In genomic region chr2:135708796-135709195, GRCm38 (mm10) we compare ENCODE assay signal across 26 mouse cellular contexts. TPM values are rescaled to one million over a fixed set of nuclear protein-coding genes. Genes with fewer than 3 reads are reported as not detected.
DNase-seq lines count a peak whose midpoint lies in the region; ATAC-seq and TF ChIP-seq lines count a peak whose summit lies in the region.
"Had no signal": no experiment of that assay in that cellular context is flagged by ENCODE, and none has a peak within 500 bp of the region (broad histone marks: within the 10 kb centered on the region; RNA-seq: fewer than 3 reads in every experiment).

No protein-coding gene starts in this region.

- ATAC-seq in heart, postnatal 0 days (ENCODE audit: insufficient read depth, low read depth), result no peak
- no peak for ATAC-seq in heart, embryonic 11.5 days (replicated peaks; ENCODE audit: insufficient number of reproducible peaks, low FRiP score, low TSS enrichment)
- ATAC-seq: forebrain, embryonic 13.5 days; hindbrain, embryonic 16.5 days; intestine, embryonic 16.5 days had no signal

- no peak for TF ChIP-seq CTCF in heart, postnatal 0 days (IDR thresholded peaks at IDR 0.05; ENCODE audit: low read depth)
- TF ChIP-seq CTCF in MEL (IDR thresholded peaks at IDR 0.05 in 2 of 3, conservative IDR thresholded peaks at IDR 0.05 in 1 of 3; ENCODE audit: control insufficient read depth in 1 of 3, insufficient read depth in 1 of 3, low read depth in 2 of 3, low read length in 3 of 3, poor library complexity in 1 of 3, severe bottlenecking in 1 of 3), result no peak
- TF ChIP-seq CTCF in brain, embryonic 14.5 days (IDR thresholded peaks at IDR 0.05; ENCODE audit: borderline replicate concordance, extremely low read depth, insufficient read depth, insufficient read length), result no peak

- no peaks in the 10 kb centered on the region for H3K9me3 ChIP-seq in heart, postnatal 0 days (replicated peaks; ENCODE audit: control insufficient read depth, low read length)
- no peaks in the 10 kb centered on the region for H3K9me3 ChIP-seq in heart, embryonic 11.5 days (replicated peaks; ENCODE audit: control insufficient read depth, low read length)
- no peaks in the 10 kb centered on the region for H3K9me3 ChIP-seq in MEL (replicated peaks; ENCODE audit: insufficient read depth, low read length)
- H3K9me3 ChIP-seq: embryonic facial prominence, embryonic 12.5 days; forebrain, embryonic 13.5 days; heart, embryonic 10.5 days; hindbrain, embryonic 10.5 days; limb, embryonic 12.5 days had no signal

- H3K36me3 ChIP-seq in heart, postnatal 0 days (replicated peaks; ENCODE audit: control insufficient read depth, insufficient read depth, low read length), result no peaks in the 10 kb centered on the region
- H3K36me3 ChIP-seq in heart, embryonic 11.5 days (ENCODE audit: control insufficient read depth, insufficient read depth, low read length), result no peaks in the 10 kb centered on the region
- peaks cover 0 to 43% of the 10 kb centered on the region in 2 experiments; a peak in 2 of 4 replicates for H3K36me3 ChIP-seq in MEL (ENCODE audit: control insufficient read depth in 1 of 2, insufficient read depth in 2 of 2, low read length in 2 of 2)
- H3K36me3 ChIP-seq: embryonic facial prominence, embryonic 12.5 days; G1E; heart, embryonic 10.5 days; hindbrain, embryonic 10.5 days; limb, embryonic 12.5 days had no signal

- no peak overlapping the region for H3K9ac ChIP-seq in heart, postnatal 0 days (replicated peaks; ENCODE audit: low read depth, low read length)
- no peak overlapping the region for H3K9ac ChIP-seq in heart, embryonic 11.5 days (ENCODE audit: low read depth, low read length)
- H3K9ac ChIP-seq in MEL (ENCODE audit: control insufficient read depth, low read depth, low read length, poor library complexity, severe bottlenecking), result no peak overlapping the region
- H3K9ac ChIP-seq: embryonic facial prominence, embryonic 12.5 days; forebrain, embryonic 13.5 days; limb, embryonic 12.5 days had no signal

- TF ChIP-seq RAD21 in MEL (IDR thresholded peaks at IDR 0.05; ENCODE audit: low read depth, low read length), result no peak

- H3K4me3 ChIP-seq in heart, postnatal 0 days (ENCODE audit: low read depth, low read length), result no peak overlapping the region
- no peak overlapping the region for H3K4me3 ChIP-seq in heart, embryonic 11.5 days (ENCODE audit: low read depth, low read length)
- no peak overlapping the region for H3K4me3 ChIP-seq in MEL (ENCODE audit: control insufficient read depth in 1 of 2, insufficient read depth in 1 of 2, low read depth in 2 of 2, low read length in 2 of 2)
- H3K4me3 ChIP-seq: embryonic facial prominence, embryonic 12.5 days; forebrain, embryonic 13.5 days; heart, embryonic 10.5 days; hindbrain, embryonic 10.5 days; limb, embryonic 12.5 days had no signal

- H3K79me2 ChIP-seq in MEL (ENCODE audit: control insufficient read depth, insufficient read depth, low read length, poor library complexity), result no peaks in the 10 kb centered on the region

- 76% methylated on average over 9 of the region's 9 CpGs for WGBS in heart, postnatal 0 days
- WGBS in heart, embryonic 11.5 days (ENCODE audit: insufficient replicate concordance), result 75% methylated on average over 9 of the region's 9 CpGs

- no peak for TF ChIP-seq EP300 in heart, postnatal 0 days (IDR thresholded peaks at IDR 0.05; ENCODE audit: low read depth)
- no peak for TF ChIP-seq EP300 in MEL (IDR thresholded peaks at IDR 0.05; ENCODE audit: low read depth in 1 of 2, low read length in 2 of 2)

- peak; percentile 36 to 44 for DNase-seq in cerebellum, postnatal 25 days
- no peak for DNase-seq in cerebellum, postnatal 4 days (ENCODE audit: low spot score in 2 of 2)
- DNase-seq in heart, postnatal 0 days (ENCODE audit: low spot score), result no peak
- DNase-seq in MEL (ENCODE audit: low read depth, low spot score), result no peak
- DNase-seq in brain, embryonic 14.5 days (ENCODE audit: low read depth), result peak; percentile 51
- no peak for DNase-seq in adrenal gland, postnatal 14 days
- DNase-seq: adrenal gland, adult 2 months; B cell, adult 2 months; gastrocnemius, postnatal 36 days; heart, postnatal 10 days; lung, adult 2 months; lung, postnatal 4 days; right cerebral cortex, adult 18-20 months; right cerebral cortex, postnatal 4 days; thymus, postnatal 14 days had no signal

- 0 out of 2 replicates have a peak overlapping the region, but pooled peaks have one; percentile 2 for H3K27ac ChIP-seq in heart, postnatal 0 days (ENCODE audit: low read depth)
- no peak overlapping the region for H3K27ac ChIP-seq in heart, embryonic 11.5 days (ENCODE audit: low read depth, low read length)
- H3K27ac ChIP-seq in MEL (ENCODE audit: control insufficient read depth, low read depth, low read length), result no peak overlapping the region
- H3K27ac ChIP-seq: embryonic facial prominence, embryonic 12.5 days; forebrain, embryonic 13.5 days; heart, embryonic 10.5 days; hindbrain, embryonic 10.5 days; limb, embryonic 12.5 days had no signal

- peaks cover 42% of the 10 kb centered on the region for H3K4me1 ChIP-seq in heart, postnatal 0 days (ENCODE audit: control insufficient read depth, insufficient read depth)
- H3K4me1 ChIP-seq in heart, embryonic 11.5 days (ENCODE audit: control insufficient read depth, insufficient read depth, low read length), result peaks cover 14% of the 10 kb centered on the region
- peaks cover 21 to 38% of the 10 kb centered on the region in 2 experiments for H3K4me1 ChIP-seq in MEL (ENCODE audit: control insufficient read depth in 1 of 2, insufficient read depth in 2 of 2, low read length in 2 of 2)

- H3K27me3 ChIP-seq in heart, postnatal 0 days (ENCODE audit: control insufficient read depth, insufficient read depth, low read length), result no peaks in the 10 kb centered on the region
- H3K27me3 ChIP-seq in heart, embryonic 11.5 days (ENCODE audit: control insufficient read depth, insufficient read depth, low read length), result no peaks in the 10 kb centered on the region
- no peaks in the 10 kb centered on the region; a peak in 1 of 4 replicates for H3K27me3 ChIP-seq in MEL (ENCODE audit: control insufficient read depth in 1 of 2, insufficient read depth in 2 of 2, low read length in 2 of 2)
- H3K27me3 ChIP-seq: CH12.LX; embryonic facial prominence, embryonic 12.5 days; forebrain, embryonic 13.5 days; limb, embryonic 12.5 days had no signal

- H3K4me2 ChIP-seq in heart, postnatal 0 days (ENCODE audit: low read depth, low read length), result no peak overlapping the region
- H3K4me2 ChIP-seq in heart, embryonic 11.5 days, result no peak overlapping the region
- H3K4me2 ChIP-seq: embryonic facial prominence, embryonic 12.5 days; forebrain, embryonic 13.5 days; limb, embryonic 12.5 days; liver, embryonic 11.5 days had no signal

- no peak for TF ChIP-seq POLR2A in MEL (IDR thresholded peaks at IDR 0.05; ENCODE audit: control insufficient read depth in 1 of 2, insufficient read depth in 1 of 2, low read depth in 1 of 2, low read length in 2 of 2, poor library complexity in 1 of 2)
- no peak for TF ChIP-seq POLR2A in brain, embryonic 14.5 days (IDR thresholded peaks at IDR 0.05; ENCODE audit: borderline replicate concordance, extremely low read depth, insufficient read depth, insufficient read length, poor library complexity, severe bottlenecking)

TF ChIP-seq in MEL, 35 proteins besides CTCF, POLR2A, EP300 and RAD21:
- TF ChIP-seq POLR2AphosphoS2 (IDR thresholded peaks at IDR 0.05; ENCODE audit: low read length) (no peak), TCF12 (IDR thresholded peaks at IDR 0.05; ENCODE audit: low read depth, low read length) (0 out of 2 replicates have a peak, but pooled peaks have one; percentile 17), ETS1 (IDR thresholded peaks at IDR 0.05; ENCODE audit: low read depth, low read length) (no peak), E2F4 (IDR thresholded peaks at IDR 0.05; ENCODE audit: borderline replicate concordance, low read depth, low read length) (no peak), TBP (IDR thresholded peaks at IDR 0.05; ENCODE audit: low read depth, low read length) (no peak), USF2 (IDR thresholded peaks at IDR 0.05; ENCODE audit: borderline replicate concordance in 1 of 2, insufficient read depth in 1 of 2, low read depth in 1 of 2, low read length in 2 of 2) (no peak), CHD2 (IDR thresholded peaks at IDR 0.05; ENCODE audit: low read length) (no peak), ZNF384 (IDR thresholded peaks at IDR 0.05; ENCODE audit: low read depth, low read length) (no peak)
TF ChIP-seq in MEL: peak in this region for 1.

RNA-seq across cellular contexts. Expression of gene Plcb4, which starts 50.0 kb away (rescaled TPM):
- 30.6 and 57.0 TPM in 2 replicates for total RNA-seq in heart, postnatal 0 days (2014; rRNA removed; ENCODE audit: low replicate concordance)
- 30.6 and 34.7 TPM in 2 replicates for polyA plus RNA-seq in heart, postnatal 0 days (2015; fragmentation: Nextera tagmentation; extraction: Ambion mirVana)
- 25.8 and 33.8 TPM in 2 replicates for polyA plus RNA-seq in heart, embryonic 11.5 days (2014; fragmentation: Nextera tagmentation; extraction: Ambion mirVana)
- total RNA-seq in MEL (2012; rRNA removed), result 0.33 TPM in 1 of 2 replicates, not detected in the other
- polyA plus RNA-seq in MEL (2012; ENCODE audit: insufficient read depth in 1 of 2, insufficient read length in 2 of 2, low read depth in 1 of 2, low replicate concordance in 2 of 2, missing spikeins in 1 of 2), result not detected
- polyA plus RNA-seq in brain, embryonic 14.5 days (2012; rRNA removed), result 22.7 and 40.1 TPM in 2 replicates
- total RNA-seq in adrenal gland, postnatal 14 days (2021), result 42.5 and 58.3 TPM in 2 replicates
- total RNA-seq: CH12.LX had no signal
- polyA plus RNA-seq: G1E had no signal

Comparison
In these comparisons a context has a peak if more than half of its experiments do, and no peak if none do; other contexts are left out.
1. DNase-seq: peak in cerebellum, postnatal 25 days (2 of 2) and brain, embryonic 14.5 days (single experiment); none in cerebellum, postnatal 4 days (0 of 2), heart, postnatal 0 days (single experiment), MEL (single experiment) and adrenal gland, postnatal 14 days (single experiment).
2. RNA of gene Plcb4, which starts 50.0 kb away (polyA plus RNA-seq): 22.7 to 40.1 TPM in brain, embryonic 14.5 days, 30.6 to 34.7 TPM in heart, postnatal 0 days and 25.8 to 33.8 TPM in heart, embryonic 11.5 days; not detected in MEL; every median in the first group is over 10 times any median in the second.